Mouse (Mus musculus) cerebellum, adult 18-20 months (tissue): ENCODE data around the gene Susd3.

Experiments
- DNase-seq, 2 experiments: peaks; one replicate each; pipeline ENCODE4 v3.0.0; 2021

Gene Susd3

GRCm38 (mm10) chr13:49246011-49246410, 2.5 kb downstream of the Susd3 start:
- no peak for DNase-seq

GRCm38 (mm10) chr13:49245251-49245650, 3.3 kb downstream of the Susd3 start:
- no peak for DNase-seq

- DNase-seq: no peak
Observed at GRCm38 (mm10) chr13:49243492-49243891, 5.0 kb downstream of the Susd3 start.

DNA sequence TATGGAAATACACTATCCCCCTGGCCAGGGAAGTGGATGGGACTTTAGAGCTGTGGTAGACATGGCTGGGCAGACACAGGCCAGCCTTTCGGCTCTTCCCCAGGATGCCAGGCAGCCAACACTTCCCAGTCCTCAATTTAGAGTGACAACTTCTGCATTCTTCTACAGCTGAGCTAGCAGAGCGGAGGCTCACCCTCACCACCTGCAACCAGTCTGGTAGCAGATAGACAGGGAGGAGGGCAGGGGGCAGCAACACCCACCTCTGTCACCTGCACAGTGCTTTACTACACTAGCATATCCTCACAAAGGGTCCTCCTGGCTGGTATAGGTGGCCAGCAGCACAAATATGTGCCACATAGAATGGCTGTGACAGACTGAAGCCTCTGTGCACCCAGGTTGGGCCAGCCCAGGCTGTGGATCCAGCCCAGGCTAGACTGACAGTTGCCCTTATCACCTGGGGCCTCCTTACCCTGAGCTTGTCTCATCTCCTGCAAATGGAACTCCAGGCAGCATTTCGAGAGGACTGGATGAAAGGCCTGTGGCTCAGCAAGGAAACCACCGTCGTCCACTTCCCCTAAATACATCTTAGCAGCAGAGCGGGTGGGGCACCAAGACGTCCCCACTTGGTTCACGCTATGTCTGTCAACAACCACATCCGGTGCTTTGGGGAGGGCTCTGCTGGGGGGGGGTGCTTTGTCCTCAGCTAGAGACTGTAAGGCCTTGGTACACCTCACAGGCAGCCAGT, 6.0 kb downstream of the Susd3 start:
- no peak for DNase-seq

GRCm38 (mm10) chr13:49238737-49239136, 9.8 kb downstream of the Susd3 start:
- DNase-seq: no peak

- no peak for DNase-seq
Observed at GRCm38 (mm10) chr13:49237617-49238016, 10.9 kb downstream of the Susd3 start.

DNA sequence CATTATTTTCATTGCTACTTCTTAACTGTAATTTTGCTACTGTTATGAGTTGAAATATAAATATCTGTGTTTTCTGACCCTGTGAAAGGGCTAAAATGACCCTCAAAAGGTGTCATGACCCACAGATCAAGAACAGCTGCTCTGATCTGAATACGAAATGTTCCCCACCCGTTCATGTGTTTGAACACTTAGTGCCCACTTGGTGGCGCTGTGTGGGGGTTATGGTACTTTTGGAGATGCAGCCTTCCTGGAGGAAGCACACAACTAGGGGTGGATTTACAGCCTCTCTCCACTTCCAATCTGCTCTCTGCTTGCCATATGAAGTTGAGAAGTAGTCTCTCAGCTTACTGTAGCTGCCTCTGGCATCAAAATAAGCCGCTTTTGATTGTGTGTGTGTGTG, 13.8 kb downstream of the Susd3 start:
- no peak for DNase-seq

DNA sequence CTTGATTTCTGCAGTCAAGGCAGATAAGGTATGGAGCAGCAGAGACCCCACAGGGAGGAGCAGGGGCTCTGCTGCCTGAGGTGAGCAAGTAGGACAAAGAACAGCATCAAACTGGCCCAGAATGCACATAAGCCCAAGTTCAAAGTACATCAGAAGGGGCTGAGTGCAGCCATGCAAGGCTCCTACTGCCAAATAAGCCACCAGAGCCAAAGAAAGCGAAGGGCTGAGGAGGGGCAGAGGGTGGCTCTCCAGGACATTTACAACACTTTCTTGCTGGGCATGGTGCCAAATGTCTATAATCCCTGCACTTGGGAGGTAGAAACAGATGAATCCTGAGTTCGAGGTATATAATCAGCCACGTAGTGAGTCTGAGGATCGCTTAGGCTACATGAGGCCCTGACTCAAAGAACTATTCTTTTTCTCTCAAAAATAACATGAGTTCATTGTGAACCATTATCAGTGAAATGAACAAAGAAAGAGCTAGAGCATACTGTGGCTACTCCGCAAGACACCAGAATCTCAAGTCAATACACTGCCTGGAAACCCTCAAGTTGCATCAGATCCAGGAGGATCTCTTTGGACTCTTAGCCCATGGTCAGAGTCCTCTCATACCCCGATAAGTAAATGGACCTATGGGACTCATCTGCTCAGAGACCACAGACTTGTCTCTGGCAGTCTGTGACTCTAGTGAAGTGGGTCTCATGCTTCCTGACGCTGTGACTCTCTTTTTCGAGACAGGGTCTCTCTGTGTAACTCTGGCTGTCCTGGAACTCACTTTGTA, 14.5 kb downstream of the Susd3 start:
- DNase-seq: no peak

GRCm38 (mm10) chr13:49225633-49226032, 22.9 kb downstream of the Susd3 start:
- DNase-seq: no peak

DNA sequence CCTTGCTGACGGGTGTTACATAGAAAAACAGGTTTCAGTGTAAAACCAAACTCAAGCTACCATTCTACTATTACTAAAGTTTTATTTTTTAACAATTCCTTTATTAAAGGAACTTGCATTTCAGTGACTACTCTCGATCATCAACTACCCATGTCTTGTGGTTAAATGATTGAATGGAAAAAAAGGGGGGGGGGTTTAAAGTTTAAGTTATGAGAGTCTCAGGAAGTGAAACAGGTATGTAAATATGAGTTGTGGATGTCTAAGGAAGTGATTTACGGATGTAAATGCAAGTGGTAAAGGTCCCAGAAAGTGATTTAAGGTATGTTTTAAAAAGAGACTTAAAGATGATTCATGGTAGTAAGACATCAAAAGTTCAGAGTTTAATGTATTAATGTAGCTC, 23.3 kb downstream of the Susd3 start:
- DNase-seq: no peak

DNA sequence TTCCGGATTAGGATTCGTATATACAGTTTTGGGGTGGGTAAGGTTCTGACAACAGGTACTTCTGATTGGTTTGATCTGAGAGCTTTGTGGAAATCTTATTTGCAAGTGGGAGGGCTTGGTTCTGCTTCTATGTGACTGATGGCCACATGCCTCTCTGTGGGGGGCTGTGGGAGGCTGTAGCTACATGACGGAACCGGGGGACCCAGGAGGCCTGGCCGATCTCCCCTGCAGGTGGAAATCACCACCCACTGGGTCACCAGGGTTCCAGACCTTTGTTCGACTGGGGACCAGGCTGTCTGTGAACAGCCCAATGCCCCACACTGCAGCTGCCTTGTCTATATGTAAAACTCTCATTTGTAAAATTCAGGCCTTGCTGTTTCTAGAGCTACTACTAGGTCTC, 23.8 kb downstream of the Susd3 start:
- no peak for DNase-seq

GRCm38 (mm10) chr13:49224314-49224713, 24.2 kb downstream of the Susd3 start:
- no peak for DNase-seq

- DNase-seq: no peak
Observed at GRCm38 (mm10) chr13:49220912-49221311, 27.6 kb downstream of the Susd3 start.

GRCm38 (mm10) chr13:49219367-49219766, 29.1 kb downstream of the Susd3 start:
- DNase-seq: no peak

DNA sequence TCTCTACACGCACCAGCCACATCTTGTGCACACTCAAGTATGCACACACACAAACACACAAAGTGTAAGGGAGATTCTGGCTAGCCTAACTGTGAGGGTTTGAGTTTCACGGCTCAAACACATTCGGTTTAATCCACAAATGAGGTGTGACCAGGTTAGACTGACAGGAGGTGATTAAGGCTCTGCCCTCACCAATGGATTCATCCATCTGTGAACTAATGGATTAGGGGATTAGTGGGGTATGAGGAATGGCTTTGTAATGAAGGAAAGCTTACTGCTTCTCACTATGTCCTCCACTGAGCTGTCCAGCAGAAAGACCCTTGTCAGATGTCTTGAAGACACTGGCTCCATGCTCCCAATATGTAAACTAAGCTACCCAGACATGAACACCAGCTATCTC, 29.9 kb downstream of the Susd3 start:
- DNase-seq: no peak

- peak in 1 of 2 experiments; percentile 16 for DNase-seq
Observed at GRCm38 (mm10) chr13:49216808-49217561, 31.5 kb downstream of the Susd3 start.

- DNase-seq: no peak
Observed at GRCm38 (mm10) chr13:49216220-49216552, 32.3 kb downstream of the Susd3 start.

GRCm38 (mm10) chr13:49215504-49216219, 32.8 kb downstream of the Susd3 start, which contains the start of gene Card19:
Gene Card19 (minus strand): TSS chr13:49216037.
- DNase-seq: peak; percentile 92 to 95

DNA sequence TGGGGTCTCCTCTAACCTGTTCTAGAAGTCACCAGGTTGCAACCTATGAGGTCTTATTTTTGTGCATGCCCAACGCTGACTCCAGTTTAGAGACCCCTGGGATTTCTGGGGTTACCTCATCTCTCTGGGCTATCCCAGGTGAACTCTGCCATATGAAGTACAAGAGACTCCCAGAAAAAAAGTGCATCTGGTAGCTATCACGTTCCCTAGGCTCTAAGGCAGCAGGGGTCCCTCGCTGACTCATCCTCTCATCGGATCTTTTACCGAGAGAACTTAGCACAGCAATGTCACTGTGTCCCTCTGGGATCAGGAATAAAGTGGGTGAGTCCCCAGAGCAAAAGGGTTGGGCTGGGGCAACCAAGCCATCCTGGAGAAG, 33.4 kb downstream of the Susd3 start:
- DNase-seq: no peak

- DNase-seq: peak in 1 of 2 experiments; percentile 45
Observed at GRCm38 (mm10) chr13:49214454-49214853, 34.1 kb downstream of the Susd3 start.

DNA sequence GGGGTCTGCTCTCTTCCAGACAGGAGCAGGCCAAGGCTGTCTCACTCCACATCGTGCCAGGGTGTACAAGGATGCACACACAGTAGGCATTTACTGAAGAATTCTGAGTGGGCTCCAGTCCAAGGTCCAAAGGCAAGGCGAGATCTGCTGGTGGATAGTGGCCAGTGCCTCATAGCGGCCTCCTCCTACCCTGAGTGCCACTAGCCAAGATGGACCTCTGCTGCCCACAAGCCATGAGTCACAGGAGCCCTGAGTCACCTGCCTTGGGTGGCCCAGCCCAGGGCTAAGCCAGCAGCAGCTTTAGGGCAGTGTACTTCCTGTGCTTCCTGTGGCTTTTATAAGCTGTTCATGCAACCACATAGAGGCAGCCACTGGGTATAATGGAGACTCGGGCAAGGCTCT, 35.0 kb downstream of the Susd3 start:
- DNase-seq: peak; percentile 70 to 78

- DNase-seq: peak in 1 of 2 experiments; percentile 41
Observed at GRCm38 (mm10) chr13:49212711-49213500, 35.6 kb downstream of the Susd3 start.
